Mouse (Mus musculus) intestine, embryonic 14.5 days (tissue): ENCODE results near the gene Fam193b. TPM values are rescaled to one million over a fixed set of nuclear protein-coding genes. Genes with fewer than 3 reads are reported as not detected.

ENCODE experiments used
- ATAC-seq: fragments of 200-750 bp; cut with Nextera tagmentation; replicated peaks from 2 replicates; pipeline ENCODE4 v1.8.0; 2017; ENCODE audit warnings: low read depth, moderate number of reproducible peaks, moderate TSS enrichment, moderate library complexity; ENCODE audit not compliant: low FRiP score, low TSS enrichment
- DNase-seq: peaks from one replicate; pipeline ENCODE4 v3.0.0-alpha.2; 2018; ENCODE audit warnings: low spot score
- H3K27ac ChIP-seq: fragments of 300-500 bp; sonication (generic); 2 replicates; pipeline ENCODE4 v1.5.1; 2014; ENCODE audit warnings: low read depth, mild to moderate bottlenecking, control low read depth
- H3K27me3 ChIP-seq: fragments of 300-500 bp; sonication (generic); replicated peaks from 2 replicates; pipeline ENCODE4 v1.6.1; 2014; ENCODE audit warnings: low read length, control low read depth; ENCODE audit not compliant: control insufficient read depth, insufficient read depth
- H3K36me3 ChIP-seq: fragments of 300-500 bp; sonication (generic); 2 replicates; pipeline ENCODE4 v1.6.1; 2014; ENCODE audit warnings: low read length, control low read depth; ENCODE audit not compliant: control insufficient read depth, insufficient read depth
- H3K4me1 ChIP-seq: fragments of 300-500 bp; sonication (generic); replicated peaks from 2 replicates; pipeline ENCODE4 v1.6.1; 2014; ENCODE audit warnings: low read length, control low read depth, mixed read lengths; ENCODE audit not compliant: control insufficient read depth, insufficient read depth
- H3K4me2 ChIP-seq: fragments of 300-500 bp; sonication (generic); 2 replicates; pipeline ENCODE4 v1.6.1; 2014; ENCODE audit warnings: low read length
- H3K4me3 ChIP-seq: fragments of 300-500 bp; sonication (generic); 2 replicates; pipeline ENCODE4 v1.5.1; 2014; ENCODE audit warnings: low read depth, low read length, control low read depth, mixed read lengths
- H3K9ac ChIP-seq: fragments of 300-500 bp; sonication (generic); 2 replicates; pipeline ENCODE4 v1.6.1; 2014; ENCODE audit warnings: mild to moderate bottlenecking, low read length
- H3K9me3 ChIP-seq: fragments of 300-500 bp; sonication (generic); 2 replicates; pipeline ENCODE4 v1.6.1; 2016; ENCODE audit warnings: low read length, control low read depth; ENCODE audit not compliant: control insufficient read depth
- WGBS: fragments of 180-500 bp; shearing (Covaris S2); extraction: QIAGEN DNeasy Blood & Tissue Kit; methylation state at CpG from one replicate; pipeline ENCODE4 v1.1.7; 2014; 5-methylcytosine and 5-hydroxymethylcytosine counted together
- polyA plus RNA-seq: library from polyadenylated mRNA; unstranded; fragments of >200 nt; fragmentation: Nextera tagmentation; extraction: Ambion mirVana; gene quantifications from 2 replicates; pipeline ENCODE4 v1.2.1, GENCODE M21; 2014

Gene Fam193b
- polyA plus RNA-seq, result 28.8 and 33.6 TPM in 2 replicates

GRCm38 (mm10) chr13:55571027-55571751 is at the start of gene Fam193b:
Fam193b (minus strand) TSS chr13:55571120.
- peaks cover 17% of the 10 kb centered on the region for H3K4me1 ChIP-seq
- H3K4me3 ChIP-seq, result peak within 1 kb of the TSS; percentile 65
- H3K27me3 ChIP-seq, result no peaks in the 10 kb centered on the region
- peak; percentile 92 for ATAC-seq
- H3K36me3 ChIP-seq, result peaks cover 16% of the 10 kb centered on the region
- H3K27ac ChIP-seq, result peak within 1 kb of the TSS; percentile 78
- peak within 1 kb of the TSS; percentile 96 for H3K4me2 ChIP-seq
- H3K9ac ChIP-seq, result peak within 1 kb of the TSS; percentile 77
- DNase-seq, result peak; percentile 96
- no peaks in the 10 kb centered on the region for H3K9me3 ChIP-seq
- 3% methylated on average over 47 of the region's 47 CpGs for WGBS

- Histone ChIP-seq H3K27me3 (no peaks in the 10 kb centered on the region), H3K9me3 (no peaks in the 10 kb centered on the region), H3K36me3 (peaks cover 7% of the 10 kb centered on the region), H3K4me3 (no peak overlapping the region), H3K4me1 (peaks cover 17% of the 10 kb centered on the region), H3K4me2 (no peak overlapping the region), H3K27ac (no peak overlapping the region), H3K9ac (no peak overlapping the region)
- DNase-seq (no peak), ATAC-seq (no peak)
- 75% methylated on average over 2 of the region's 2 CpGs for WGBS
These were observed 49.4 kb upstream of the Fam193b start for GRCm38 (mm10) chr13:55620275-55620674.

GRCm38 (mm10) chr13:55619328-55619727 is 48.4 kb upstream of the Fam193b start:
- no peak overlapping the region for H3K9ac ChIP-seq
- no peak overlapping the region for H3K27ac ChIP-seq
- 92% methylated on average over 4 of the region's 4 CpGs for WGBS
- H3K4me1 ChIP-seq, result peaks cover 14% of the 10 kb centered on the region
- no peaks in the 10 kb centered on the region for H3K36me3 ChIP-seq
- no peak for DNase-seq
- H3K27me3 ChIP-seq, result no peaks in the 10 kb centered on the region
- no peaks in the 10 kb centered on the region for H3K9me3 ChIP-seq
- H3K4me2 ChIP-seq, result no peak overlapping the region
- ATAC-seq, result no peak
- no peak overlapping the region for H3K4me3 ChIP-seq

- ATAC-seq, result no peak
- Histone ChIP-seq H3K4me2 (no peak overlapping the region), H3K27ac (no peak overlapping the region), H3K9ac (no peak overlapping the region), H3K4me3 (no peak overlapping the region), H3K4me1 (no peaks in the 10 kb centered on the region), H3K9me3 (no peaks in the 10 kb centered on the region), H3K27me3 (no peaks in the 10 kb centered on the region), H3K36me3 (peaks cover 19% of the 10 kb centered on the region)
- WGBS, result 41% methylated on average over 5 of the region's 5 CpGs
- DNase-seq, result no peak
These were observed 42.6 kb upstream of the Fam193b start for GRCm38 (mm10) chr13:55613471-55613870.

GRCm38 (mm10) chr13:55611996-55612395 is 41.1 kb upstream of the Fam193b start:
- 89% methylated on average over 7 of the region's 7 CpGs for WGBS
- Histone ChIP-seq H3K27ac (no peak overlapping the region), H3K27me3 (no peaks in the 10 kb centered on the region), H3K9ac (no peak overlapping the region), H3K4me1 (no peaks in the 10 kb centered on the region), H3K4me2 (no peak overlapping the region), H3K9me3 (no peaks in the 10 kb centered on the region), H3K36me3 (peaks cover 28% of the 10 kb centered on the region), H3K4me3 (no peak overlapping the region)
- DNase-seq (no peak), ATAC-seq (no peak)

- H3K4me2 ChIP-seq, result no peak overlapping the region
- no peak overlapping the region for H3K9ac ChIP-seq
- H3K27me3 ChIP-seq, result no peaks in the 10 kb centered on the region
- no peak overlapping the region for H3K4me3 ChIP-seq
- no peak overlapping the region for H3K27ac ChIP-seq
- no peaks in the 10 kb centered on the region for H3K4me1 ChIP-seq
- WGBS, result 87% methylated on average over 2 of the region's 2 CpGs
- DNase-seq (no peak), ATAC-seq (no peak)
- H3K9me3 ChIP-seq, result no peaks in the 10 kb centered on the region
- H3K36me3 ChIP-seq, result peaks cover 43% of the 10 kb centered on the region
These were observed 36.7 kb upstream of the Fam193b start for GRCm38 (mm10) chr13:55607624-55608006.

GRCm38 (mm10) chr13:55606899-55607623 is 36.1 kb upstream of the Fam193b start:
- 77% methylated on average over 10 of the region's 10 CpGs for WGBS

GRCm38 (mm10) chr13:55604606-55605005 is 33.7 kb upstream of the Fam193b start:
- H3K9me3 ChIP-seq, result no peaks in the 10 kb centered on the region
- H3K4me1 ChIP-seq, result peaks cover 6% of the 10 kb centered on the region; the same call in 1 of the 2 replicates
- H3K36me3 ChIP-seq, result peaks cover 36% of the 10 kb centered on the region
- no peak overlapping the region for H3K27ac ChIP-seq
- no peaks in the 10 kb centered on the region for H3K27me3 ChIP-seq
- H3K4me2 ChIP-seq, result no peak overlapping the region
- H3K9ac ChIP-seq, result no peak overlapping the region
- DNase-seq (no peak), ATAC-seq (no peak)
- WGBS, result 97% methylated on average over 3 of the region's 3 CpGs
- no peak overlapping the region for H3K4me3 ChIP-seq

More at GRCm38 (mm10) chr13:55606899-55607623, 36.1 kb upstream of the Fam193b start:
- no peak for DNase-seq
- Histone ChIP-seq H3K27ac (no peak overlapping the region), H3K9ac (no peak overlapping the region), H3K4me3 (no peak overlapping the region), H3K36me3 (peaks cover 43% of the 10 kb centered on the region), H3K27me3 (no peaks in the 10 kb centered on the region), H3K4me2 (no peak overlapping the region), H3K4me1 (no peaks in the 10 kb centered on the region), H3K9me3 (no peaks in the 10 kb centered on the region)
- no peak for ATAC-seq
